Mouse (Mus musculus): ENCODE measurements around the gene 1810010D01Rik.

Gene 1810010D01Rik

GRCm38 (mm10) chr7:145208006-145208405 is at the start of gene 1810010D01Rik:
Gene 1810010D01Rik (minus strand): TSS chr7:145208119.
- DNase-seq: no peak

GRCm38 (mm10) chr7:145256092-145256491 is 48.2 kb upstream of the 1810010D01Rik start:
- DNase-seq: peak; percentile 55

- peak; percentile 54 for DNase-seq
These were observed 46.2 kb upstream of the 1810010D01Rik start for GRCm38 (mm10) chr7:145253986-145254630.

GRCm38 (mm10) chr7:145252715-145253476 is 45.0 kb upstream of the 1810010D01Rik start:
- DNase-seq: peak; percentile 90

- DNase-seq: peak; percentile 86
These were observed 42.3 kb upstream of the 1810010D01Rik start for GRCm38 (mm10) chr7:145250225-145250624.

- DNase-seq: peak; percentile 46
These were observed 41.0 kb upstream of the 1810010D01Rik start for GRCm38 (mm10) chr7:145248911-145249310.

GRCm38 (mm10) chr7:145242851-145243712 is 35.2 kb upstream of the 1810010D01Rik start:
- peak; percentile 85 for DNase-seq

GRCm38 (mm10) chr7:145242028-145242427 is 34.1 kb upstream of the 1810010D01Rik start:
- peak; percentile 56 for DNase-seq

- DNase-seq: peak; percentile 83
These were observed 33.0 kb upstream of the 1810010D01Rik start for GRCm38 (mm10) chr7:145240929-145241328.

GRCm38 (mm10) chr7:145239736-145240505 is 32.0 kb upstream of the 1810010D01Rik start:
- DNase-seq: peak; percentile 85

GRCm38 (mm10) chr7:145239145-145239544 is 31.2 kb upstream of the 1810010D01Rik start:
- DNase-seq: peak; percentile 52

- DNase-seq: no peak
These were observed 27.2 kb upstream of the 1810010D01Rik start for GRCm38 (mm10) chr7:145234841-145235790.

- DNase-seq: peak; percentile 53
These were observed 23.7 kb upstream of the 1810010D01Rik start for GRCm38 (mm10) chr7:145231659-145232058.

GRCm38 (mm10) chr7:145226641-145227040 is 18.7 kb upstream of the 1810010D01Rik start:
- no peak for DNase-seq

- no peak for DNase-seq
These were observed 17.7 kb upstream of the 1810010D01Rik start for GRCm38 (mm10) chr7:145225626-145226025.

- peak; percentile 54 for DNase-seq
These were observed 14.1 kb upstream of the 1810010D01Rik start for GRCm38 (mm10) chr7:145221841-145222689.

GRCm38 (mm10) chr7:145221346-145221745 is 13.4 kb upstream of the 1810010D01Rik start:
- DNase-seq: no peak

GRCm38 (mm10) chr7:145219420-145219831 is 11.5 kb upstream of the 1810010D01Rik start:
- DNase-seq: no peak

- DNase-seq: no peak
These were observed 8.7 kb upstream of the 1810010D01Rik start for GRCm38 (mm10) chr7:145216591-145216990.

GRCm38 (mm10) chr7:145215476-145215875 is 7.6 kb upstream of the 1810010D01Rik start:
- DNase-seq: no peak
